ENCODE assay signal across 8 mouse cellular contexts in genomic region chr12:74803740-74804512, GRCm38 (mm10).
A peak's percentile ranks its signal among the peaks of the same experiment; 100 is the strongest.
DNase-seq lines count a peak whose midpoint lies in the region; ATAC-seq and TF ChIP-seq lines count a peak whose summit lies in the region.

No protein-coding gene starts in this region.

- H3K9ac ChIP-seq in hindbrain, postnatal 0 days (replicated peaks; ENCODE audit: low read length): no peak overlapping the region

- H3K4me1 ChIP-seq in hindbrain, postnatal 0 days (ENCODE audit: insufficient read depth, low read length): no peaks in the 10 kb centered on the region

- H3K4me3 ChIP-seq in hindbrain, postnatal 0 days (ENCODE audit: low read length): no peak overlapping the region

- H3K4me2 ChIP-seq in hindbrain, postnatal 0 days (ENCODE audit: low read depth, low read length): no peak overlapping the region

- H3K36me3 ChIP-seq in hindbrain, postnatal 0 days (ENCODE audit: insufficient read depth, low read length): no peaks in the 10 kb centered on the region

- 66% methylated on average over 13 of the region's 13 CpGs for WGBS in hindbrain, postnatal 0 days

- DNase-seq in gastrocnemius, postnatal 4 days (ENCODE audit: low spot score in 2 of 2): peak; percentile 86 to 100
- DNase-seq in gastrocnemius, adult 18-20 months (ENCODE audit: low spot score): no peak
- peak; percentile 16 for DNase-seq in 3T3-L1 (ENCODE audit: low read depth, low spot score)
- DNase-seq in WW6 (ENCODE audit: low read depth, low spot score): peak; percentile 33
- peak; percentile 3 for DNase-seq in hindbrain, postnatal 0 days (ENCODE audit: low spot score)
- DNase-seq in frontal cortex, postnatal 25 days (ENCODE audit: low spot score in 2 of 2): no peak
- no peak for DNase-seq in urinary bladder, postnatal 25 days (ENCODE audit: low spot score)

- H3K27ac ChIP-seq in hindbrain, postnatal 0 days: no peak overlapping the region

- ATAC-seq in hindbrain, postnatal 0 days: peak; percentile 62; the same call in 1 of the 2 replicates
- peak; percentile 82 for ATAC-seq in neutrophil, adult 5-6 weeks (ENCODE audit: extremely low read depth, insufficient number of reproducible peaks, low FRiP score, poor library complexity, severe bottlenecking)

- no peak for TF ChIP-seq CTCF in hindbrain, postnatal 0 days (IDR thresholded peaks at IDR 0.05; ENCODE audit: low read depth)

- H3K9me3 ChIP-seq in hindbrain, postnatal 0 days (ENCODE audit: low read length): no peaks in the 10 kb centered on the region

- H3K27me3 ChIP-seq in hindbrain, postnatal 0 days (ENCODE audit: insufficient read depth, low read length): no peaks in the 10 kb centered on the region

Comparison
In these comparisons a context has a peak if more than half of its experiments do, and no peak if none do; other contexts are left out.
1. DNase-seq: peak in gastrocnemius, postnatal 4 days (2 of 2), 3T3-L1 (single experiment), WW6 (single experiment) and hindbrain, postnatal 0 days (single experiment); none in gastrocnemius, adult 18-20 months (single experiment), frontal cortex, postnatal 25 days (0 of 2) and urinary bladder, postnatal 25 days (single experiment).